Comparison of ENCODE assay signal across 14 mouse cellular contexts in genomic region chr5:97878871-97879270, GRCm38 (mm10).
"Had no signal": no experiment of that assay in that cellular context is flagged by ENCODE, and none has a peak within 500 bp of the region (broad histone marks: within the 10 kb centered on the region; RNA-seq: fewer than 3 reads in every experiment).

No protein-coding gene starts in this region.

- H3K4me3 ChIP-seq: layer of hippocampus, adult 2 months; liver, embryonic 13.5 days; megakaryocyte, embryonic 14.5 days; midbrain, embryonic 10.5 days; midbrain, embryonic 13.5 days had no signal

- H3K36me3 ChIP-seq: liver, embryonic 13.5 days; midbrain, embryonic 13.5 days had no signal

- H3K4me1 ChIP-seq: liver, embryonic 13.5 days; megakaryocyte, embryonic 14.5 days; midbrain, embryonic 13.5 days had no signal

- H3K4me2 ChIP-seq: liver, embryonic 13.5 days; midbrain, embryonic 13.5 days had no signal

- DNase-seq: kidney, postnatal 25 days; layer of hippocampus, adult 9-11 months; liver, embryonic 13.5 days; lung, adult 2 months; right cerebral cortex, postnatal 4 days; thymus, adult 2 months; thymus, postnatal 14 days; thymus, postnatal 4 days had no signal

- H3K27me3 ChIP-seq: liver, embryonic 13.5 days; megakaryocyte, embryonic 14.5 days; midbrain, embryonic 13.5 days had no signal

- H3K9me3 ChIP-seq: liver, embryonic 13.5 days; megakaryocyte, embryonic 14.5 days; midbrain, embryonic 10.5 days; midbrain, embryonic 13.5 days had no signal

- H3K27ac ChIP-seq: kidney, postnatal 0 days; layer of hippocampus, adult 2 months; liver, embryonic 13.5 days; midbrain, embryonic 10.5 days; midbrain, embryonic 13.5 days; stomach, postnatal 0 days had no signal
